In genomic region chr14:118203031-118203430, GRCm38 (mm10) we compare ENCODE assay signal across 12 mouse cellular contexts. TPM values are rescaled to one million over a fixed set of nuclear protein-coding genes. Genes with fewer than 3 reads are reported as not detected.
A peak's percentile ranks its signal among the peaks of the same experiment; 100 is the strongest.
DNase-seq lines count a peak whose midpoint lies in the region; ATAC-seq and TF ChIP-seq lines count a peak whose summit lies in the region.
"Had no signal": no experiment of that assay in that cellular context is flagged by ENCODE, and none has a peak within 500 bp of the region (broad histone marks: within the 10 kb centered on the region; RNA-seq: fewer than 3 reads in every experiment).

No protein-coding gene starts in this region.

- no peaks in the 10 kb centered on the region for H3K4me1 ChIP-seq in lung, adult 2 months (ENCODE audit: control insufficient read depth, insufficient read depth, low read length)
- no peaks in the 10 kb centered on the region for H3K4me1 ChIP-seq in kidney, embryonic 14.5 days (ENCODE audit: control insufficient read depth, insufficient read depth, low read length)
- H3K4me1 ChIP-seq: embryonic facial prominence, embryonic 10.5 days; hindbrain, embryonic 15.5 days; limb, embryonic 12.5 days had no signal

- 78% methylated on average over 7 of the region's 7 CpGs for WGBS in lung, adult 2 months
- 79% methylated on average over 7 of the region's 7 CpGs for WGBS in kidney, embryonic 14.5 days

- H3K9me3 ChIP-seq in kidney, embryonic 14.5 days (ENCODE audit: control insufficient read depth, low read length), result peaks cover 3% of the 10 kb centered on the region; the same call in 1 of the 2 replicates
- H3K9me3 ChIP-seq: hindbrain, embryonic 15.5 days had no signal

- H3K27ac ChIP-seq in kidney, embryonic 14.5 days (ENCODE audit: low read depth, low read length), result no peak overlapping the region
- H3K27ac ChIP-seq: embryonic facial prominence, embryonic 10.5 days; hindbrain, embryonic 15.5 days; limb, embryonic 12.5 days had no signal

- H3K36me3 ChIP-seq in kidney, embryonic 14.5 days (ENCODE audit: control insufficient read depth, insufficient read depth, low read length), result no peaks in the 10 kb centered on the region
- H3K36me3 ChIP-seq: embryonic facial prominence, embryonic 10.5 days; hindbrain, embryonic 15.5 days; limb, embryonic 12.5 days had no signal

- H3K9ac ChIP-seq in kidney, embryonic 14.5 days (ENCODE audit: low read depth, low read length), result no peak overlapping the region
- H3K9ac ChIP-seq: hindbrain, embryonic 15.5 days; limb, embryonic 12.5 days had no signal

- no peak for TF ChIP-seq POLR2A in lung, adult 2 months (IDR thresholded peaks at IDR 0.05; ENCODE audit: borderline replicate concordance, extremely low read depth, low read depth, low read length)

- peak; percentile 91 for ATAC-seq in megakaryocyte progenitor cell, adult 5-6 weeks (replicated peaks; ENCODE audit: poor library complexity)
- ATAC-seq in kidney, embryonic 14.5 days (ENCODE audit: low FRiP score, low TSS enrichment), result no peak

- H3K4me3 ChIP-seq in lung, adult 2 months (replicated peaks; ENCODE audit: extremely low read depth, low read depth, low read length), result no peak overlapping the region
- no peak overlapping the region for H3K4me3 ChIP-seq in kidney, embryonic 14.5 days (ENCODE audit: low read length)
- H3K4me3 ChIP-seq: embryonic facial prominence, embryonic 10.5 days; hindbrain, embryonic 15.5 days; limb, embryonic 12.5 days had no signal

- no peaks in the 10 kb centered on the region for H3K27me3 ChIP-seq in kidney, embryonic 14.5 days (ENCODE audit: control insufficient read depth, insufficient read depth, low read length)
- H3K27me3 ChIP-seq: hindbrain, embryonic 15.5 days; limb, embryonic 12.5 days had no signal

- TF ChIP-seq CTCF in lung, adult 2 months (IDR thresholded peaks at IDR 0.05; ENCODE audit: insufficient read depth, low read length), result peak; percentile 19; the same call in 1 of the 2 replicates

- no peak overlapping the region for H3K4me2 ChIP-seq in kidney, embryonic 14.5 days (replicated peaks; ENCODE audit: low read depth, low read length)
- H3K4me2 ChIP-seq: hindbrain, embryonic 15.5 days; limb, embryonic 12.5 days had no signal

- DNase-seq in adrenal gland, postnatal 10 days, result peak; percentile 12
- no peak for DNase-seq in adrenal gland, postnatal 36 days
- no peak for DNase-seq in lung, adult 2 months
- no peak for DNase-seq in lung, adult 18-20 months
- DNase-seq in thymus, postnatal 36 days, result peak; percentile 50 to 61
- no peak for DNase-seq in layer of hippocampus, postnatal 25 days (ENCODE audit: extremely low spot score in 1 of 2, low spot score in 1 of 2)
- DNase-seq: right cerebral cortex, postnatal 14 days had no signal

RNA-seq across cellular contexts. Expression of gene Sox21, which starts 33.8 kb away (rescaled TPM):
- total RNA-seq in adrenal gland, postnatal 10 days (2021), result not detected
- total RNA-seq in adrenal gland, postnatal 36 days (2021), result under 1 TPM in 1 of 2 experiments, not detected in 1; 0.10 TPM
- polyA plus RNA-seq in lung, adult 2 months (2012; rRNA removed), result 0.87 and 1.5 TPM in 2 replicates
- total RNA-seq in megakaryocyte progenitor cell, adult 5-6 weeks (2015), result not detected in 2 replicates
- not detected in 2 replicates for total RNA-seq in megakaryocyte progenitor cell, adult 5-6 weeks (2017)
- total RNA-seq in layer of hippocampus, postnatal 25 days (2021), result 10 to 100 TPM in 1 of 2 experiments, 1 to 10 TPM in 1; 9.9 to 11.6 TPM
- 0.09 TPM in 1 of 2 replicates, not detected in the other for polyA plus RNA-seq in kidney, embryonic 14.5 days (2014; fragmentation: Nextera tagmentation; extraction: Ambion mirVana)

Comparison
In these comparisons a context has a peak if more than half of its experiments do, and no peak if none do; other contexts are left out.
1. DNase-seq: peak in adrenal gland, postnatal 10 days (single experiment) and thymus, postnatal 36 days (2 of 2); none in adrenal gland, postnatal 36 days (0 of 2), lung, adult 2 months (single experiment), lung, adult 18-20 months (0 of 2) and layer of hippocampus, postnatal 25 days (0 of 2).
2. RNA of gene Sox21, which starts 33.8 kb away (total RNA-seq): 9.9 to 11.6 TPM in layer of hippocampus, postnatal 25 days; 0.10 TPM in adrenal gland, postnatal 36 days, not detected in adrenal gland, postnatal 10 days and not detected in megakaryocyte progenitor cell, adult 5-6 weeks; every median in the first group is over 4 times any median in the second.